Mouse (Mus musculus): ENCODE measurements around the gene 6820408C15Rik. TPM values are rescaled to one million over a fixed set of nuclear protein-coding genes. Genes with fewer than 3 reads are reported as not detected.
A peak's percentile ranks its signal among the peaks of the same experiment; 100 is the strongest.

The 6820408C15Rik gene
- polyA plus RNA-seq, 1 experiment: not detected

- no peaks in the 10 kb centered on the region for H3K4me1 ChIP-seq (ENCODE audit: control insufficient read depth, insufficient read depth, insufficient read length, low read length)
- no peaks in the 10 kb centered on the region for H3K36me3 ChIP-seq (ENCODE audit: control insufficient read depth, insufficient read depth, low read length)
- 82% methylated on average over 8 of the region's 8 CpGs for WGBS
- H3K4me3 ChIP-seq (ENCODE audit: low read depth, low read length): no peak overlapping the region
- no peaks in the 10 kb centered on the region for H3K27me3 ChIP-seq (ENCODE audit: control insufficient read depth, insufficient read depth, low read length)
- TF ChIP-seq CTCF (IDR thresholded peaks at IDR 0.05; ENCODE audit: extremely low read depth, insufficient read length, insufficient replicate concordance, low read depth, low read length) (no peak), POLR2A (IDR thresholded peaks at IDR 0.05; ENCODE audit: low read depth, low read length) (no peak)
- H3K27ac ChIP-seq (ENCODE audit: insufficient read depth, low read depth, low read length): no peak overlapping the region
These were observed 27.9 kb downstream of the 6820408C15Rik start for GRCm38 (mm10) chr2:152443281-152443680.

- Histone ChIP-seq H3K27ac (ENCODE audit: insufficient read depth, low read depth, low read length) (no peak overlapping the region), H3K4me3 (ENCODE audit: low read depth, low read length) (no peak overlapping the region), H3K4me1 (ENCODE audit: control insufficient read depth, insufficient read depth, insufficient read length, low read length) (no peaks in the 10 kb centered on the region), H3K36me3 (ENCODE audit: control insufficient read depth, insufficient read depth, low read length) (no peaks in the 10 kb centered on the region), H3K27me3 (ENCODE audit: control insufficient read depth, insufficient read depth, low read length) (no peaks in the 10 kb centered on the region)
- WGBS: 42% methylated on average over 2 of the region's 2 CpGs
- TF ChIP-seq POLR2A (IDR thresholded peaks at IDR 0.05; ENCODE audit: low read depth, low read length) (no peak), CTCF (IDR thresholded peaks at IDR 0.05; ENCODE audit: extremely low read depth, insufficient read length, insufficient replicate concordance, low read depth, low read length) (no peak)
These were observed 31.3 kb downstream of the 6820408C15Rik start for GRCm38 (mm10) chr2:152446642-152447041.

GRCm38 (mm10) chr2:152447461-152447860, 32.1 kb downstream of the 6820408C15Rik start:
- TF ChIP-seq CTCF (IDR thresholded peaks at IDR 0.05; ENCODE audit: extremely low read depth, insufficient read length, insufficient replicate concordance, low read depth, low read length): no peak
- no peak for TF ChIP-seq POLR2A (IDR thresholded peaks at IDR 0.05; ENCODE audit: low read depth, low read length)
- Histone ChIP-seq H3K27ac (ENCODE audit: insufficient read depth, low read depth, low read length) (no peak overlapping the region), H3K27me3 (ENCODE audit: control insufficient read depth, insufficient read depth, low read length) (no peaks in the 10 kb centered on the region), H3K4me3 (ENCODE audit: low read depth, low read length) (no peak overlapping the region), H3K36me3 (ENCODE audit: control insufficient read depth, insufficient read depth, low read length) (no peaks in the 10 kb centered on the region), H3K4me1 (ENCODE audit: control insufficient read depth, insufficient read depth, insufficient read length, low read length) (no peaks in the 10 kb centered on the region)
- 36% methylated on average over 5 of the region's 5 CpGs for WGBS

GRCm38 (mm10) chr2:152450241-152450640, 34.9 kb downstream of the 6820408C15Rik start:
- TF ChIP-seq CTCF (IDR thresholded peaks at IDR 0.05; ENCODE audit: extremely low read depth, insufficient read length, insufficient replicate concordance, low read depth, low read length) (peak; percentile 49; the same call in 1 of the 2 replicates), POLR2A (IDR thresholded peaks at IDR 0.05; ENCODE audit: low read depth, low read length) (no peak)
- WGBS: 5% methylated on average over 5 of the region's 5 CpGs
- Histone ChIP-seq H3K27me3 (ENCODE audit: control insufficient read depth, insufficient read depth, low read length) (no peaks in the 10 kb centered on the region), H3K27ac (ENCODE audit: insufficient read depth, low read depth, low read length) (no peak overlapping the region), H3K36me3 (ENCODE audit: control insufficient read depth, insufficient read depth, low read length) (no peaks in the 10 kb centered on the region), H3K4me1 (ENCODE audit: control insufficient read depth, insufficient read depth, insufficient read length, low read length) (no peaks in the 10 kb centered on the region), H3K4me3 (ENCODE audit: low read depth, low read length) (no peak overlapping the region)

GRCm38 (mm10) chr2:152452101-152452781, 36.9 kb downstream of the 6820408C15Rik start:
- Histone ChIP-seq H3K27ac (ENCODE audit: insufficient read depth, low read depth, low read length) (no peak overlapping the region), H3K27me3 (ENCODE audit: control insufficient read depth, insufficient read depth, low read length) (no peaks in the 10 kb centered on the region), H3K36me3 (ENCODE audit: control insufficient read depth, insufficient read depth, low read length) (no peaks in the 10 kb centered on the region), H3K4me3 (ENCODE audit: low read depth, low read length) (no peak overlapping the region), H3K4me1 (ENCODE audit: control insufficient read depth, insufficient read depth, insufficient read length, low read length) (no peaks in the 10 kb centered on the region)
- TF ChIP-seq POLR2A (IDR thresholded peaks at IDR 0.05; ENCODE audit: low read depth, low read length): no peak
- TF ChIP-seq CTCF (IDR thresholded peaks at IDR 0.05; ENCODE audit: extremely low read depth, insufficient read length, insufficient replicate concordance, low read depth, low read length): no peak
- WGBS: 68% methylated on average over 4 of the region's 4 CpGs

- WGBS: 53% methylated on average over 13 of the region's 13 CpGs
- no peaks in the 10 kb centered on the region for H3K4me1 ChIP-seq (ENCODE audit: control insufficient read depth, insufficient read depth, insufficient read length, low read length)
- H3K27ac ChIP-seq (ENCODE audit: insufficient read depth, low read depth, low read length): no peak overlapping the region
- no peaks in the 10 kb centered on the region for H3K36me3 ChIP-seq (ENCODE audit: control insufficient read depth, insufficient read depth, low read length)
- no peaks in the 10 kb centered on the region for H3K27me3 ChIP-seq (ENCODE audit: control insufficient read depth, insufficient read depth, low read length)
- H3K4me3 ChIP-seq (ENCODE audit: low read depth, low read length): no peak overlapping the region
- TF ChIP-seq POLR2A (IDR thresholded peaks at IDR 0.05; ENCODE audit: low read depth, low read length) (no peak), CTCF (IDR thresholded peaks at IDR 0.05; ENCODE audit: extremely low read depth, insufficient read length, insufficient replicate concordance, low read depth, low read length) (no peak)
These were observed 43.9 kb downstream of the 6820408C15Rik start for GRCm38 (mm10) chr2:152459241-152459640.

- TF ChIP-seq POLR2A (IDR thresholded peaks at IDR 0.05; ENCODE audit: low read depth, low read length) (no peak), CTCF (IDR thresholded peaks at IDR 0.05; ENCODE audit: extremely low read depth, insufficient read length, insufficient replicate concordance, low read depth, low read length) (no peak)
- Histone ChIP-seq H3K27ac (ENCODE audit: insufficient read depth, low read depth, low read length) (no peak within 1 kb of the TSS), H3K4me1 (ENCODE audit: control insufficient read depth, insufficient read depth, insufficient read length, low read length) (no peaks in the 10 kb centered on the region), H3K36me3 (ENCODE audit: control insufficient read depth, insufficient read depth, low read length) (no peaks in the 10 kb centered on the region), H3K4me3 (ENCODE audit: low read depth, low read length) (no peak within 1 kb of the TSS), H3K27me3 (ENCODE audit: control insufficient read depth, insufficient read depth, low read length) (no peaks in the 10 kb centered on the region)
- 93% methylated on average over 3 of the region's 3 CpGs for WGBS
These were observed 49.3 kb downstream of the 6820408C15Rik start, which contains the start of gene Defb23 for GRCm38 (mm10) chr2:152464570-152465150. Defb23 (minus strand) TSS chr2:152464620.
